Mouse (Mus musculus) midbrain, embryonic 10.5 days (tissue): Measurements from ENCODE around the gene Ttyh1. TPM values are rescaled to one million over a fixed set of nuclear protein-coding genes. Genes with fewer than 3 reads are reported as not detected.

Experiments used
- DNase-seq: peaks from one replicate; pipeline ENCODE4 v3.0.0-alpha.2; 2017; ENCODE audit warnings: low spot score
- H3K27ac ChIP-seq: fragments of 300-500 bp; sonication (generic); replicated peaks from 2 replicates; pipeline ENCODE4 v1.5.1; 2016; ENCODE audit warnings: mild to moderate bottlenecking
- H3K27me3 ChIP-seq: fragments of 300-500 bp; sonication (generic); 2 replicates; pipeline ENCODE4 v1.6.1; 2016; ENCODE audit warnings: low read depth, mild to moderate bottlenecking; ENCODE audit not compliant: poor library complexity, severe bottlenecking
- H3K36me3 ChIP-seq: fragments of 300-500 bp; sonication (generic); 2 replicates; pipeline ENCODE4 v1.6.1; 2016; ENCODE audit warnings: mild to moderate bottlenecking, moderate library complexity
- H3K4me1 ChIP-seq: fragments of 300-500 bp; sonication (generic); 2 replicates; pipeline ENCODE4 v1.6.1; 2016
- H3K4me3 ChIP-seq: fragments of 300-500 bp; sonication (generic); 2 replicates; pipeline ENCODE4 v1.5.1; 2016; ENCODE audit warnings: mild to moderate bottlenecking, moderate library complexity
- H3K9me3 ChIP-seq: fragments of 300-500 bp; sonication (generic); replicated peaks from 2 replicates; pipeline ENCODE4 v1.6.1; 2016; ENCODE audit warnings: mild to moderate bottlenecking
- WGBS: fragments of 180-500 bp; shearing (Covaris S2); methylation state at CpG from one replicate; pipeline ENCODE4 v1.1.7; 2016; 5-methylcytosine and 5-hydroxymethylcytosine counted together
- polyA plus RNA-seq: library from polyadenylated mRNA; unstranded; fragments of >200 nt; fragmentation: Nextera tagmentation; extraction: Ambion mirVana; gene quantifications from 2 replicates; pipeline ENCODE4 v1.2.1, GENCODE M21; 2016

The Ttyh1 gene
- polyA plus RNA-seq: 21.9 and 45.3 TPM in 2 replicates

DNA sequence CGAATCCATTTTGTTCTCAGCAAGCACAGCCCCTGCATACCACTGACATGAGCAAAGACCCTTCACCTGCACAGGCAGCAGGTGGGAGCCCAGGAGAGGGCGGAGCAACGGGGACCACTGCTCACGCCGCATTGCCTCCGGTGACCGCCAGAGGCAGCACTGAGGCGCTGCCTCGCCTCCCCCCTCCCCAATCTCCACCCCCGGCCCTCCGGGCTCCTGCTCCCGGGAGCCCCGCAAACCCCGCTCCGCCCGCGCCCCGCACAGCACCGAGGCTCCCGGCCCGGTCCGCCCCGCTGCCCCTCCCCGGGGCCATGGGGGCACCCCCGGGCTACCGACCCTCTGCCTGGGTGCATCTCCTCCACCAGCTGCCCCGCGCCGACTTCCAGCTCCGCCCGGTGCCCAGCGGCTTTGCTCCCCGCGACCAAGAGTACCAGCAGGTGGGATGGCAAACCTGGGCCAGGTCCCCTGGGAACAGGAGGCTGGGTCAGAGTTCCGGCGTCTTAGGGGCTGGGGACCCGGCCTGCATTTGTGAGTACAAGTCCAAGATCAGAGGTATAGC, at the start of gene Ttyh1:
TSS of gene Ttyh1 (plus strand) at position 65 of the 559 bp plus-strand sequence.
- H3K27ac ChIP-seq: peak within 1 kb of the TSS; percentile 94
- peaks cover 31% of the 10 kb centered on the region for H3K27me3 ChIP-seq
- peak within 1 kb of the TSS; percentile 86 for H3K4me3 ChIP-seq
- DNase-seq: peak; percentile 68
- H3K4me1 ChIP-seq: peaks cover 54% of the 10 kb centered on the region
- WGBS: 2% methylated on average over 36 of the region's 37 CpGs
- no peaks in the 10 kb centered on the region for H3K9me3 ChIP-seq
- H3K36me3 ChIP-seq: no peaks in the 10 kb centered on the region

DNA sequence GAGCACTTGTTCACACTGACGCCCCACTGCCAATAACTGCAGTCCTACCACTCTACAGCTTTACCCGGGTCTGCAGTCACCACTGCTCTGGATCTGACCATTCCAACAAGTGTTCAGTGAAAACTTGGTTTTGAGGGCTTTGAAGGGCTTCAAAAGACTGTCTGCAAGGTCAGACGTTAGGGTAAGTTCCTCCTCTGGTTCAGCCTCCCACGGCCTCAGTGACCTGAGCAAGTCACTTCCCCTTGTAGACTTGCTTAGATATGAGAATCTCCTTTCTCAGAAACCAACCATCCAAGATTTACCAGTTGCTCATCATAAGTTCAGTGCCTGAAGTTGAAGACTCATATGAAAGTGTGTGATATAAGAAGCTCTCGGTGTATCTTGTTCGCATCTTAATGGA, 48.1 kb upstream of the Ttyh1 start:
- Histone ChIP-seq H3K4me1 (no peaks in the 10 kb centered on the region), H3K27ac (no peak overlapping the region), H3K27me3 (no peaks in the 10 kb centered on the region), H3K4me3 (no peak overlapping the region), H3K36me3 (no peaks in the 10 kb centered on the region), H3K9me3 (no peaks in the 10 kb centered on the region)
- WGBS: 92% methylated on average over 6 of the region's 6 CpGs
- no peak for DNase-seq

DNA sequence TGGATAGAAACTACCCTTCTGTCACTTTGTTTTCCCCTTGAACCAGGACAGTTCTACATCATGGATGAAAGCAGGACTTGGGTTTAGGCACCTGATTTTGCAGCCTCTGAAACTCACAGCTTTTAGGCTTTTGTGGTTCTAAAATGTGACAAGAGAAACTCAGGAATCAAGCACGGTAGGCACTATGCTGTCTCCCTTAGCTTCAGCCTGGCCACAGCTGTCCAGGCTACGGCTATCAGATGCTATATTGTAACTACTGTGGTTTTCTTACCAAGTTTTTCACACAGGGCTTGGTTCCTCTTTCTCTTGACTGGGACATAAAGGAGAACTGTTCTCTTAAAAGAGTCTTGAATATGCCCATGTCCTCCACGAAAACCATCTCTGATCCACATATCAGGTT, 46.1 kb upstream of the Ttyh1 start:
- Histone ChIP-seq H3K27me3 (no peaks in the 10 kb centered on the region), H3K9me3 (no peaks in the 10 kb centered on the region), H3K27ac (no peak overlapping the region), H3K4me1 (no peaks in the 10 kb centered on the region), H3K36me3 (no peaks in the 10 kb centered on the region), H3K4me3 (no peak overlapping the region)
- WGBS: 87% methylated on average over 3 of the region's 3 CpGs
- DNase-seq: no peak

DNA sequence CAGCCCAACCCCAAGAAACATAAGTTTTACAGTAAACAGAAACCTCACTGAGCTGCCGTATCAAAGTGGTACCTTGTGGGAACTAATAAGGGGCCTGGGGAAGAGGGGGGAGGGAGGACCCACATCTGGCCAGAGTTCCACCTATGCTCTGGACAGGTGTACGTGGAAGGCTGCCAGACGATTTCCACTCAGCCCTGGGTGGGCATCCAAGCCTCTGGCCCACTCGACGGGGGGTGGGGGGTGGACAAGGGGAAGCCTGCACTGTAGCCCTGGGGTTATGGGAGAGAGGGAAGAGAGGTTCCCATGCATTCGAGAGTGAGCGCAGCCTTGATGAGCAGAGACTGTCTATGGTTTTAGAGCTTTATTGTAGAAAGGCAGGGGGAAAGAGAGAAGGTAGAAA, 39.7 kb upstream of the Ttyh1 start:
- Histone ChIP-seq H3K4me3 (no peak overlapping the region), H3K4me1 (no peaks in the 10 kb centered on the region), H3K9me3 (no peaks in the 10 kb centered on the region), H3K27ac (no peak overlapping the region), H3K27me3 (no peaks in the 10 kb centered on the region), H3K36me3 (no peaks in the 10 kb centered on the region)
- DNase-seq: no peak
- 89% methylated on average over 7 of the region's 7 CpGs for WGBS

DNA sequence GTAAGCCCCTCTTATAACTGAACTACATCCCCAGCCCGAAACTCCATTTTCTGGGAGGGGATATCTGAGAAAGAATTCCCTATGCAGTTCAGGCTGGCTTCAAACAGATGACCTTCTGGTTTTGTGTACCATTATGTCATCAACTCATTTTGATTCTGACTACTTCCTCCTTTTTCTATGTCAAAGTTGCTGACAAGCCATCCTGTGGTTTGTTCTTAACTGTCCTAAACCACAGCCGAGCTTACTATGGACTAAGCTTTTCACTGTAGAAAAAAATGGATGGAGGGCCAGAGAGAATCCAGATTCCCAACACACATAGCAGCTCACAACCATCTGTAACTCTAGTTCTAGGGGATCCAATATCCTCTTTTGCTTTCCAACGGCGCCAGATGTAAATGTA, 38.7 kb upstream of the Ttyh1 start:
- H3K27ac ChIP-seq: no peak overlapping the region
- 89% methylated on average over 4 of the region's 4 CpGs for WGBS
- no peak for DNase-seq
- no peaks in the 10 kb centered on the region for H3K9me3 ChIP-seq
- H3K4me3 ChIP-seq: no peak overlapping the region
- no peaks in the 10 kb centered on the region for H3K4me1 ChIP-seq
- no peaks in the 10 kb centered on the region for H3K36me3 ChIP-seq
- no peaks in the 10 kb centered on the region for H3K27me3 ChIP-seq

DNA sequence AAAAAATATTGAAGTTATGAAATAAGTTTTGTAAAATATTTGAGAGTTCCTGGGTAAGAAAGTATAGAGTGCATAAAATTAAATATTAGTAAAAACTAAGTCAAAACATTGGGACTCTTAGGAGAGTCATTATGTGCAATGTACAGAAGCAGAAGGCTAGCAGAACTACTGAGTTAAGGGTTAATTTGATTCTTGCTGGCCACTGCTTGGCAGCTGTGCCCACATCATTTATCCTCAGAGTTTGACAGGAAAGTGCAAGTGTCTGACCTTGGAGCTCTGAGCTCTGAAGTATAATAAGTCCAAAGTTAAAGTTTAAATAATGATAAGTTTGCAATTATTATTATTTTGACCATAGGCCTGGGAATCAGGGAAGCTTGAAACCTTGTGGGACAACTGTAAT, 37.5 kb upstream of the Ttyh1 start:
- Histone ChIP-seq H3K4me1 (no peaks in the 10 kb centered on the region), H3K4me3 (no peak overlapping the region), H3K36me3 (no peaks in the 10 kb centered on the region), H3K9me3 (no peaks in the 10 kb centered on the region), H3K27ac (no peak overlapping the region), H3K27me3 (no peaks in the 10 kb centered on the region)
- DNase-seq: no peak

DNA sequence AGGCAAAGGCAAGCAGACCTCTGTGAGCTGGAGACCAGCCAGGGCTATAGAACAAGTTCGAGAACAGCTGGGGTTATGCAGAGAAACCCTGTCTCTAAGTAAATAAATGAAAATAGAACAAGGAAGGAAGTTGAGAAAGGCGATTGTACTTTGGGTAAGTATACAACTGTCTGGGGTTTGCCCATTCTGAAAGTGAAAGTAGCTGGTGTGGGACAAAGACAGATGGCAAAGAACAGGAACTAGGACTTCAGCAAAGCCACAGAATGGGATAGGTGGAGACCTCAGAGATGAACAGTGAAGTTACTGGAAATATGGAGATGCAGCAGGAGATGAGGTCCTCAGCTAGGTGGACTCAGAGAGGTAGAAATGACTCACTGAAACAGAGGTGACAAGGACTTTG, 36.4 kb upstream of the Ttyh1 start:
- Histone ChIP-seq H3K36me3 (no peaks in the 10 kb centered on the region), H3K27ac (no peak overlapping the region), H3K9me3 (no peaks in the 10 kb centered on the region), H3K4me1 (no peaks in the 10 kb centered on the region), H3K4me3 (no peak overlapping the region), H3K27me3 (no peaks in the 10 kb centered on the region)
- no peak for DNase-seq
- 54% methylated on average over 2 of the region's 2 CpGs for WGBS

DNA sequence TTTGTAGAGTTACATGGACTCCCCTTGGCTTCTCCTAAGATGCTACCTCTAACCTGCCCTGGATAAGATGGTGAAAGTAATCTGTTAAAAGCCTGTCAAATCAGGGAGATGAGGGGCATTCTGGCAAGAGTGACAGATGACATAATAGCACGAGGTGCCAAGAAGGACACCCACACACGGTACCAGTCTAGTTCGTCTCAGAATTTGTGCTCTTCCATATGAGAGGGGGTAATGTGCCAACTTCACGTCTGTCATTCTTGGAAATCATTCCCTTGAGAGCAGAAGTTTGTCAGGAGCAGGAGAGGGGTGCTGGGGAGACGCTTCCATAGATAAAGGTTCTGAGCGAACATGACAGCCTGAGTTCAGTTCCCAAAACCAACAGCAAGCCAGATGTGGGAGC, 35.0 kb upstream of the Ttyh1 start:
- Histone ChIP-seq H3K4me1 (no peaks in the 10 kb centered on the region), H3K9me3 (no peaks in the 10 kb centered on the region), H3K36me3 (no peaks in the 10 kb centered on the region), H3K27me3 (no peaks in the 10 kb centered on the region), H3K27ac (no peak overlapping the region), H3K4me3 (no peak overlapping the region)
- DNase-seq: no peak
- 76% methylated on average over 6 of the region's 6 CpGs for WGBS

DNA sequence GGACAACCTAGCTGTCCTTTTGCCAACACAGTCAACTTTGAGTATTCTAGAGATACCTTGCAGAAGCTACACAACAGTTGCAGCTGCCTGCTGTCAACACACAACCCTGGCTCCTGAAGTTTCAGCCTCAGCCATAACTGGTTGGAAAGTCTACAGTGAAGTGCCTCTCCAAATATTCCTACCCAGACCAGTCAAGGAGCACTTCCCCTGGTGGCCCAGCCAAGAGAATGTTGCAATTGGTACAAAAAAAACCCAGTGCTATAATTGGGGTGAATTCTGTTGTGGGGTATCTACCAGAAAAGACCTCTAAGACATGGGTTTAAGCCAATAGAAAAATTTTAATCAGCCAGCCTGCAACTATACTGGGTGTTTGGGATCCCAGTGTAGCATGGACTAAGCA, 33.6 kb upstream of the Ttyh1 start:
- Histone ChIP-seq H3K4me3 (no peak overlapping the region), H3K9me3 (no peaks in the 10 kb centered on the region), H3K27me3 (no peaks in the 10 kb centered on the region), H3K4me1 (no peaks in the 10 kb centered on the region), H3K27ac (no peak overlapping the region), H3K36me3 (no peaks in the 10 kb centered on the region)
- DNase-seq: no peak

DNA sequence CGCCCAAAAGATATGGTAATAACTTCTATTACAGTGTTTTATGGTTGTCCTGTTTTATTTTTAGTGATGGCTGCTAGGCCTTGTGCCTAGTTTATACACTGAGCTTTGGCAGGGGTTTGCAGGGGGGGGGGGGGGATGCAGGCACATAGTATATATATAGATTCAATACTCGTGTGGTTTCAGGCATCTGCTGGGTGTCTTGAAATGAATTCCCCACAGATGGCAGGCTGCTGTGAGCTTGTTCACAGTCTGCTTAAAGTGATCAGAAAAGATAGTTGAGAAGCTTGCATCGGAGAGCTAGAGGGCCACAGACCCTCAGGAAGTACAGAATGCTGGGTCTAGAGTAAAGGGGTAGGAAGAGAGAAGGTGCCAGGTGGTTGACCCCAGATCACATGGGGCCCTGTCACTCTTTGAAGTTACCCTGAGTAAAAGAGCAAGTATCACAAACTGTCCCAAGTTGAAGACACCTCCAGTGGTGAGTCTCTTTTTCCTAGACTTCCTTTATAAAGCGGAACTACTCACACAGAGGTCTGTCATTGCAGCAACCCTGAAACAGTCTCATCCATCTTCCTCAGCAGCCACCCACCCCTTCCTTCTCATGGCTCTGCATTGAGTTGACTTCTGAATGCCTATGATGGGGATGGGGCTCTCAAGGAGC, 31.8 kb upstream of the Ttyh1 start:
- H3K36me3 ChIP-seq: no peaks in the 10 kb centered on the region
- DNase-seq: no peak
- H3K27ac ChIP-seq: no peak overlapping the region
- 73% methylated on average over 4 of the region's 4 CpGs for WGBS
- H3K9me3 ChIP-seq: no peaks in the 10 kb centered on the region
- H3K4me1 ChIP-seq: no peaks in the 10 kb centered on the region
- no peak overlapping the region for H3K4me3 ChIP-seq
- no peaks in the 10 kb centered on the region for H3K27me3 ChIP-seq

DNA sequence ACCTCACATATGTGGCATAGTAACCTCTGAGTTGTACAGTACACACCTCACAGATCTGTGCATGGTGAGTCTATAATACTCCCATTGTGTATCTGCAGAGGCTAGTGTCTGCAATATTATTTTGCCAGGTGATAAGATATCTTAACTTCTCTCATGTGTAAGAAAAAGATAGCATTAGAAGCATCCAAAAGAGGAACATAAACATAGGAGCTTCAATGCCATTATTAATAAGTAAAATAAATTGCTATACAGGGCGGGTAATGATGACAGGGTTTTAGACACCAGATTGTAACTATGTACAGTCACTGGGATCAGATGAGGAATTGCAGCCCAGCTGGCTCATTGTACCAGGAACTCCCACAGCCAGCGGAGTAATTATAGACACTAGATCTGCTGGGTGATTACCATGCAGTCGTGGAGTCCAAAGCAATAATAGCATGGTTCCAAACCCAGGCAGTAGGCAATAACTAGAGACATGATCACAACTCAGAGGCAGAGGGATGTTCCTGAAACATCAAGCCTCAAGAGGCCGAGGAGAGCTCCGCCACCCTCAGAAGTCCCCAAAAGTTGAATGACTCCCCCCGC, 31.2 kb upstream of the Ttyh1 start:
- H3K36me3 ChIP-seq: no peaks in the 10 kb centered on the region
- DNase-seq: no peak
- no peak overlapping the region for H3K27ac ChIP-seq
- WGBS: 88% methylated on average over 6 of the region's 6 CpGs
- no peaks in the 10 kb centered on the region for H3K27me3 ChIP-seq
- H3K4me3 ChIP-seq: no peak overlapping the region
- H3K9me3 ChIP-seq: no peaks in the 10 kb centered on the region
- H3K4me1 ChIP-seq: no peaks in the 10 kb centered on the region

DNA sequence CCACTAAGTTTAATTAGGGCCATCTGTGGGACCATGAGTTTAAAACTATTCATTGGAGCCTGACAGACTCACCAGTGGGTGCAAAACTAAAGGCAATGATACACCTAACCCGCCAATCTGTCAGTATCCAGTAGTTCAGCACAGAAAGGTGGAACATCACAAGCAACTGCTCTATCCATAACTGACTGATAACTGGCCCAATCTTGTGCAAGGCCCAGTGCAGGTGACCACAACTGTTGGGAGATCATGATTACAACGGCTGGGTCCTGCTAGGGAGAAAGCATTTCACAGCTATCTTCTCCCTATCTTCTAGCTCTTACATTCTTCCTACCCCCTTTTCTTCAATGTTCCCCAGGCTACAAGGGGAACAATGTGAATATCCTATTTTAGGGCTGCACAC, 30.5 kb upstream of the Ttyh1 start:
- Histone ChIP-seq H3K36me3 (no peaks in the 10 kb centered on the region), H3K4me3 (no peak overlapping the region), H3K27me3 (no peaks in the 10 kb centered on the region), H3K4me1 (no peaks in the 10 kb centered on the region), H3K27ac (no peak overlapping the region), H3K9me3 (no peaks in the 10 kb centered on the region)
- 80% methylated on average over 2 of the region's 2 CpGs for WGBS
- no peak for DNase-seq

DNA sequence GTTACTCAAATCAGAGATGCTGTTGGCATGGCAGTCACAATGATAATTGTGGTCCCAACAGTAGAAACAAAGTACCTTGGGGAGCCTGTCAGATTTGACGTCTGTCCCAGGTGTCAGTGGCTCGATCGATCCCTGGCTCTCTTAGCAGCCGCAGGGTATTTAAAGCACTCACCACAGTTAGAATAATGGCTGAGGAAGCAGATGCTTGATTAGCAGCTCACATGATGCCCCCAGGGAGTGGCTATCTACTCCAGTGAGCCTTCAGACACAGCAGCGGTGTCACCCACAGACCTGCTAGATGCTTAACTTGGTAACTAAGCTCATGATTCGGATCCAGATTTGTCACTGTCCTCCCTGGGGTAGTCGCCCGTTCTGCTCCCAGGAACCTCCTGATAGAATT, 28.0 kb upstream of the Ttyh1 start:
- DNase-seq: no peak
- 57% methylated on average over 8 of the region's 8 CpGs for WGBS
- H3K27ac ChIP-seq: no peak overlapping the region
- no peaks in the 10 kb centered on the region for H3K36me3 ChIP-seq
- H3K4me3 ChIP-seq: no peak overlapping the region
- H3K9me3 ChIP-seq: no peaks in the 10 kb centered on the region
- no peaks in the 10 kb centered on the region for H3K27me3 ChIP-seq
- H3K4me1 ChIP-seq: no peaks in the 10 kb centered on the region
